Mouse (Mus musculus) gastrocnemius, postnatal 4 days (tissue): ENCODE measurements at regions not wholly inside any gene's neighbourhood (a gene's known extent, or its start where the extent isn't known, plus 50 kb on each side); places are given as distances from the start of the nearest gene placed in this dataset.
"Not testable (repeated sequence)": the region's sequence is repeated elsewhere in the genome, so short reads cannot be mapped to it uniquely, and the experiment has no call there.

Experiments used
- DNase-seq, 2 experiments: peaks; one replicate each; pipeline ENCODE4 v3.0.0; 2021 to 2022; ENCODE audit warnings: low spot score in 2 of 2, mixed read lengths in 2 of 2

GRCm38 (mm10) chr7:64033388-64033787 lies 94.7 kb upstream of the Klf13 start:
- DNase-seq = no peak

DNA sequence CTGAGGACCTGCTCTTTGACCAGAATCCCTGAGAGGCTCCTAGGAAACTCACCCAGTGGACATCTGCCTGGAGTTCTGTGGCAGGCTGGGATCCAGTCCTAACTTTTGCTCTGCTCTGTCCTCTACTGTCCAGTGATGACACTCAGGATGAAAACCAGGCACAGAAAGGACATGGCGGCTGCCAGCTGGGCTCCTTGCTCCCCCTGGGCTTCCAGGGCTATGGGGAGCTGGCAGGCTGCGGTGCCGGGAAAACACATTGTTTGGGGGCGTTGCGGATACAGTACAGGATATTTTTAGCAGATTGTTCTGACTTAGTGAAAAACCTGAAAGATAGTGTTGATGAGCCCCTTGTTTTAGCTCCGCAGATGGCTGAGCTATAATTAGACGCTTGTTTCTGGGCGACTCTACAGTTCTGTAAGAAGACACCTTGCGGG lies 94.2 kb upstream of the Klf13 start:
- no peak for DNase-seq

GRCm38 (mm10) chr7:64030650-64031049 lies 91.9 kb upstream of the Klf13 start:
- no peak for DNase-seq

- no peak for DNase-seq
Observed at GRCm38 (mm10) chr7:64027100-64027499, 88.4 kb upstream of the Klf13 start.

DNA sequence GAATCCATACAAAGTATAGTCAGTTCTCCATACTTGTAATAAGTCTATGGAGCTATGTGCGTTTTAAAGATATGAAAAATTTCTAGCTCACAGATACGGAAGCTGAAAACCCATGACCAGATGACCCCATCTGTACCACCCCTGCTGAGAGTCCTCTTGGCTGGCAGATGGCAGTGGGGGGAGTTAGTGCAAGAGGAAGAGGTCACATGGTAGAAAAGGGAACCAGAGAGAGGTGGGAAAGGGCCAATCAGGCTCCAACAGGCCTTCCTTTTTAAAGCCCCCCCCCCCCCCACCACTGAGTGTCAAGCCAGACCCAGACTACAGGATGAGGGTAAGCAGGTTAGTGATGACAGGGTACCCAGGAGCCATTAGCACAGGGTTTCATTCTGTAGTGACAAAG lies 86.4 kb upstream of the Klf13 start:
- DNase-seq = no peak

DNA sequence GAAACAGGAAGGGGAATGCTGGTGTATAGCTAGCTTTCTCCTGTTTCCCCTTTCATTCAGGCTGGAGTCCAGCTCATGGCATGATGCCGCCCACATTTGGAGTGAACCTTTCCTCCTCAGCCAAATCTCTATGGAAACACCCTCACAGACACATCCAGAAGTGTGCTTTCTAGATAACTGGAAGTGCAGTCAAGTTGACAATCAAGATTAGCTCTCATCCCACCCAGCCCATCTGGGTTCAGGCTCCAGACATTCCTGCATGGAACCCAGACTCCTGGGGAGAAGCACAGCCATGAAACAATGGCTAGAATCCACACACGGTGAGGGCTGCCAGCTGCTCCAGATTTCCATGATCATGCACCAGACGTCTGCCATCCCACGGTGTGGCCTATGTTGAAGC lies 85.5 kb upstream of the Klf13 start:
- no peak for DNase-seq

- no peak for DNase-seq
Observed at GRCm38 (mm10) chr7:64022711-64023468, 84.2 kb upstream of the Klf13 start.

DNA sequence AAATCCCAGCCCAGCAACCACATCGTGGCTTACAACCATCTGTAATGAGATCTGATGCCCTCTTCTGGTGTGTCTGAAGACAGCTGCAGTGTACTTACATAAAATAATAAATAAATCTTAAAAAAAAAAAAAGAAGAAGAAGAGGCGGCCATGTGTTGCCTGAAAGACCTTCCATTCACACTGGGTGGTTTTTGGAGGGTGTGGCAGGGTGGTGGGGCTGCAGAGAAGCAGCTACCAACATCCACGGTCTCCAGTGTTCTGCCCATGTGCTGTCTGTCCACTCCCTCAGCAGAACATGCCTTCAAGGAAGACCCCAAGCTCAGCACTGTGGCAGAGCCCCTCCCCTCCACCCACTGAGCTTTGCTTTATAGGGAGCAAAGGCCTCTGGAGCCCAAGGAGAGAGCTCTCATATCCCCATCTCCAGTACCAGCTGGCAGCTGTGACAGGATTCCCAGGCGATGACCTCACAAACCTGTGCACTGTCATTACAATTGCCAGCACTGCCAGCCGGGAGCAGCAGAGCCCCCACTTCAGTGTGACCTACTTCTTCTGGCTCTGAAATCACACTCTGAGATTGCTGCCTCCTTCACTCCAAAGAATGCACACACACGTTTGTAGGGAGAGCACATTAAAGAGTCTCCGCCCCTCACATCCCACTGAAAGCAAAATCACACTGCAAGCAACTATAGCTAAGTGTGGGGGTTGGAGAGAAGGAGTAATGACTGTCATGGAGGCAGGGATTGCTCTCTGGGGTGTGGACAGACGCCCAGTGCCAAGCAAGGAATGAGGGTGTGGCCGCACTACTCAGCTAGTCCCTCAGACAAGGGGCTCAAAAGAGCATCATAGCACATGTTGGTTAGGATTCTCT lies 82.8 kb upstream of the Klf13 start:
- DNase-seq = no peak

DNA sequence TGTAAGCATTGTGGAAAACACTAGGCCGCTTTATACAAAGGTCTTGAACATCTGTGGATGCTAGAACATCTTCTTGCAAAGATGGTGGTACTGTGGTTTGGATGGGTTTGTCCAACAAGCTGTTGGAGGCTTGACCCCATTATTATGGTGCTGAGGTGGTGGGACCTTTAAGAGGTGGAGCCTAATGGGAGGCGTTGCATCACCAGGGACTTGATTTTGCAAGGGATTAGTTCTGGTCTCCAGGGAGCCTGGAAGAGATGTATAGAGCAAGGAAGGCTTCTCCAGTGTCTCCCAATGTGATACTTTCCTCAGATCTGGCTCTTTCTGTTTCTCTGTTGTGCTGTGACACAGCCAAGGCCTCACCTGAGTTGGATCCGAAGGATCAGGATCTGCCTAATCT lies 79.4 kb upstream of the Klf13 start:
- no peak for DNase-seq

DNA sequence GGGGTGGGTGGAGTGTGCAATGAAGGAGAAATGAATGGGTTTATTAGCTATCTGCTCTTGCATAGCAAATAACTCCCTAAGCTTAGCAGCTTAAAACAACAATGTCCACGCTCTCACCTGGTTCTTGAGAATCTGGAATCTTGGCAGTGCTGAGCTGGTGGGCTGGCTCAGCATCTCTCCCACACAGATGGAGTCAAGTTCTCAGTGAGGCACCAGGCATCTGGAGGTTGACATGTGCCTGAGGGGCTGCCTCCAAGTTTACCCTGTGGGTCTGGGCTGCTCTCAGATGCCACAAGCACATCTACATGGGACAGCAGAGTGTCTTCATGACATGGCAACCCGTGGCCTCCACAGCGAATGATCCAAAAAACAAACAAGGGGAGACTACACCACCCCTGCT lies 78.2 kb upstream of the Klf13 start:
- DNase-seq = no peak

- DNase-seq = not testable (repeated sequence)
Observed at GRCm38 (mm10) chr7:64015136-64015535, 76.4 kb upstream of the Klf13 start.

DNA sequence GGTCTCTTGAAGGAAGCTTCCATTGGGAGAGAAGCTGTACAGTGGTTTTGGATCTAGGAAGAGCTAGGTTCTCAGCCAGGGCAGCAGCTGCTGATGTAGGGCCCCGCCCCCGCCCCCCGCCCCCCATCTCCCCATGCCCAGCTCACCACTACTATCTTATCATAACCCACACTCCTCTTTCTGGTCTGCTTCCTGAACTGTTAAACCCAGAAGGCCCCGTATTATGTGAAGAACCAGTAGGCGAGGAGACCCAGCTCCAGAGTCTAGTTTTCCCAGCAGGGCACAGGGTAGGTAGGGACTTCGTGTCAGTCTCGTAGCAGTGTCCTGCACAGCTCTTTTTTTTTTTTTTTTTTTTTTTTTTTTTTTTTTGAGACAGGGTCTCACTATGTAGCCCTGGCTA lies 75.5 kb upstream of the Klf13 start:
- no peak for DNase-seq

GRCm38 (mm10) chr7:64013023-64013547 lies 74.4 kb upstream of the Klf13 start:
- no peak for DNase-seq

DNA sequence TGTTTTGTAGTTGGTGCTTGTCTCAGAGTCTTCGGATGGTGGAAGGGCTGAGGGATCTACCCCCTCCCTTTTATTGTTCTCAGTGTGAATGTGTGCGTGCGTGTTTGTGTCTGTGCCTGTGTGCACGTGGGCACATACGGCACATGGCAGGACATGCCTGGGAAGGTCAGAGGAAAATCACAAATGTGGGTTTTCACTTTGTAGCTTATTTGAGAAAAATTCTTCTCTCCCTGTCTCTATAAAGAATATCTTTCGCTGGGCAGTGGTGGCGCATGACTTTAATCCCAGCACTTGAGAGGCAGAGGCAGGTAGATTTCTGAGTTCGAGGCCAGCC lies 73.5 kb upstream of the Klf13 start:
- DNase-seq = no peak

DNA sequence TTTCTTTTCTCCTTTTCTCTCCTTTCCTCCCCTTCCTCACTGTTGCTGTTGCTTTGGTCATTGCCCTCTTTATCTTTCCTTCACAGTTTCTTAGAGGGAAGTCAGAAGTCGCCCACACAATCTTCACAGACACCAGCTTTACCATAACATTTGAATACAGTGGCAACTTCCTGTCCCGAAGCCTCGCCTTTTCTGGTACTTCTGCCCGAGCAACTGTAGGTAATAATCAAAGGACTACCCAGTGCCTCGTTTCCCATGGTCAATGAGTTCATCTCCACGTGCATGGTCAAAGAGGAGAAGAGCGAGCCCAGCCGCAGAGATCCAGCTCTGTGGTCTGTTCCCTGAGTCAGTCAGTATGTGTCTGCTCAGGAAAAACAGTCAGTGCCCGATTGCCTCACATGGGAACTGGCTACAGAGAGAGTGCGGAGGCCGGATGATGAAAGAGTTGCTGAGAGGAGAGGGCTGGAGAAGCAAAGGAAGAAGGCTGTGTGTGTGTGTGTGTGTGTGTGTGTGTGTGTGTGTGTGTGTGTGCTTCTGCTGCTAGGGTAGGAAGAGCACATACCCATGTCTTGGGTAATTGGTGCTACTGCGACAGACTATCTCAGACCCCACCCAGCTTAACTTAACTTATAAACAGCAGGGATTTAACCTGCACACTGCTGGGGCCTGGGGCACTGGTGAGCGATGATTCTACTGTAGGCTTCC lies 73.0 kb upstream of the Klf13 start:
- DNase-seq = no peak

- no peak for DNase-seq
Observed at GRCm38 (mm10) chr7:64010640-64011039, 71.9 kb upstream of the Klf13 start.

DNA sequence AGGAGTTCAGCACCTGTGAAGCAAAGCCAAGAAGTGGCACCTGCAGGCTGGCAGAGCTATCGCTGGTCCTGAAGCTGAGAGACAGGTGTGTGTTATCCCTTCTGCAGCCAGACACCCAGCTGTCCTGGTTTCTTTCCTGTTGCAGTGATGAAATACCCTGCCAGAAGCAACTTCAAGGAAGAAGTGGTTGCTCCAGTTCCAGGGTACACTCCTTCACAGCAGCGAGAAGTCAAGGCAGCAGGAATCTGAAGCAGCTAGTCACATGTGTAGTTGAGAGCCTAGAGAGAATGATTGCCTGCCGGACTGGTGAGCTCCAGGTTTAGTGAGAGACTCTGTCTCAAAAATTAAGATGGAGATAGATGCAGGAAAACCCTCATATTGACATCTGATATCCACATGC lies 69.1 kb upstream of the Klf13 start:
- DNase-seq = no peak

GRCm38 (mm10) chr7:64006935-64007334 lies 68.2 kb upstream of the Klf13 start:
- no peak for DNase-seq

- no peak for DNase-seq
Observed at GRCm38 (mm10) chr7:64005765-64006164, 67.0 kb upstream of the Klf13 start.

DNA sequence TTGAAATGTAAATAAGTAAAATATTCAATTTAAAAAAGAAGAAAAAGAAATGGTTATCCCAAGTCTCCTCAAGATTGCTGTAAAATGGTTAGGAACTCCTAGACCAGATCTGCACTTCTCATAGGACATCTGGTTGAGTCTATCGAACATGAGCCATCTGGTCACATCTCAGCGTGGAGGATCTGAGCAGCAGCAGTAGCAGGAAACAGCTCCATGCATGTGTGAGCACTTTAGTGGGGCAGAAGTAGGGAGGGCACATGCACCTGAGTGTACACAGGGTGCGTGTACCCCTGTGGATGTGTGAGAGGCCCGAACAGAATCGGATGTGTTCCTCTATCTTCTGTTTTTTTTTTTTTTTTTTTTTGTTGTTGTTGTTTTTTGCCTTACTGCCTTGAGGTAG lies 65.2 kb upstream of the Klf13 start:
- no peak for DNase-seq

GRCm38 (mm10) chr7:64001611-64002111 lies 62.9 kb upstream of the Klf13 start:
- DNase-seq = no peak
